Mouse (Mus musculus) gastrocnemius, postnatal 36 days (tissue): ENCODE data around the gene Ptpa. TPM values are rescaled to one million over a fixed set of nuclear protein-coding genes. Genes with fewer than 3 reads are reported as not detected.
A peak's percentile ranks its signal among the peaks of the same experiment; 100 is the strongest.
"Not testable (repeated sequence)": the region's sequence is repeated elsewhere in the genome, so short reads cannot be mapped to it uniquely, and the experiment has no call there.

Experiments
- DNase-seq, 2 experiments: peaks; one replicate each; pipeline ENCODE4 v3.0.0; 2022
- intact Hi-C: fragments of 180-260 bp; cut with DNase I; formaldehyde crosslinking; loops from one replicate; pipeline ENCODE4 v1.15.1; 2025
- total RNA-seq, 2 experiments: library from RNA; stranded (reverse); gene quantifications; 2 replicates each; pipeline ENCODE4 v1.2.3; 2021

Ptpa gene
- total RNA-seq, 2 experiments from 2014 or later, result 55.1 to 58.9 TPM

DNA sequence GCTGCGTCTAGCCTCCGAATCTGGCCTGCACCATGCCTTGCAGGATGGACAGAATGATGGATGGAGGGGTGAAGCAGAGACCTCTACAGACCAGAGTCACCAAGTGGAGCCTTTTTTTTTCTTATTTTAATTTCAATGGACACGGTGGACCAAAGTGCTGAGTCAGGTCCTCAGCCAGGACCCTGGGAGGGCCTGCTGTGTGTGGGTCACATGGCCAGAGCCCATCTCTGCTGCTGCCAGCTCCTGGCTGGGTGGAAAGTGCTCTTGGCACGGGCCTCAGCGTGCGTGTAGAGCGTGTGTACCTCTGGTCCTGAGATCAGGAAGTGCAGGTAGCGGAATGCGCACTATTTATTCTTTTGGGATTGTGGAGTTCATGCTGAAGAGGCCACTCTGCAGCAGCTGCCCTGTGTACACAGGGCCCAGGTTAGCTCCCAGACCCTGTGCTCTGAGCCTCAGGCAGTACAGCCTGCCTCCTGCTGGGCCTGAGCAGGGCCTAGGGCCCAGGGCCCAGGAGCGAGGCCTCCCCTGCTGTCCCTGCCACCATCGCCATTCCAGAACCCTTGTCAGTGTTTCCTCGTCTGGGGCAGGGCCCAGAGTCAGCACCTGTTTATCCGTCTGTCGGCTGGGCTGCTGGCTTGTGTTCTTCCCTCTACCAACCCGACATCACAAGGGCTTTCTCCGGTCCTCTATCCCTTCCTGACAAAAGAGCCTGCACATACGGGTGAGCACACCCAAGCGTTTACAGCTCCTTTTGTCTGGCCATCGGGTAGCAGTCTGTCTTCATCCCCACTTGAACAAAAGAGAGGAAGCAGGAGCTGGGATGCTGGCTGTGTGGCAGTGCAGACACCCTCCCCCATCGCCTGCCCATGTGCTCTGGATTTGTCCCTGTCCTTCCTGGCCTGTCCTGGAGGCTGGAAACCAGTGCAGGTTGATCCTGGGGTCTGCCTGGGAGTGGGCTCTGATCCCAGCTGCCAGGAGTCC is 16.4 kb upstream of the Ptpa start:
- intact Hi-C loops, result no loop called here
- DNase-seq, result no peak

GRCm38 (mm10) chr2:30401581-30401980 is 14.3 kb upstream of the Ptpa start:
- DNase-seq, result no peak
- intact Hi-C loops, result no loop called here

DNA sequence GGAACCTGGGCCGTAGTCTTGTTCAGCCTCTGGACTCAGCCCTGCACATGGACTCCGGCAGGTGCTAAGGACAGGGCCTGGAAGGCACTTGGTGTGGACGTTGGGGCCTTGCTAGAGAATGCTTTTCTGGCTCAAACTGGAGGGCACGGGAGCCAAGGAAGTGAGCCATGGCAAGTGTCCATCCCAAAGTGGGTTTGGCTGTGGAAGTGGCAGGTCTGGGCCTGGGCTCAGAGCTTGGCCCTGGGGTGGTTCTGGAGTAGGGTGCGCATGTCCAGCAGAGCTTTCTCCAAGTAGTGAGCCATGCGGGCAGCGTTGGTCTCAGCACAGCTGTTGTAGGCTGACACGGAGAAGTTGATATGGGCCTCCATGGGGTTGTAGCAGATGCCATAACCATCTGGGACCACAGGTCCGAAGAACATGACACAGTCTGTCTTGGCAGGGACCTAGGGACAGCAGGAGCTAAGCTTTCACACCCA is 13.4 kb upstream of the Ptpa start:
- intact Hi-C loops, result no loop called here
- peak; percentile 45 to 64 for DNase-seq

GRCm38 (mm10) chr2:30402843-30403242 is 13.0 kb upstream of the Ptpa start:
- no peak for DNase-seq
- intact Hi-C loops, result no loop called here

DNA sequence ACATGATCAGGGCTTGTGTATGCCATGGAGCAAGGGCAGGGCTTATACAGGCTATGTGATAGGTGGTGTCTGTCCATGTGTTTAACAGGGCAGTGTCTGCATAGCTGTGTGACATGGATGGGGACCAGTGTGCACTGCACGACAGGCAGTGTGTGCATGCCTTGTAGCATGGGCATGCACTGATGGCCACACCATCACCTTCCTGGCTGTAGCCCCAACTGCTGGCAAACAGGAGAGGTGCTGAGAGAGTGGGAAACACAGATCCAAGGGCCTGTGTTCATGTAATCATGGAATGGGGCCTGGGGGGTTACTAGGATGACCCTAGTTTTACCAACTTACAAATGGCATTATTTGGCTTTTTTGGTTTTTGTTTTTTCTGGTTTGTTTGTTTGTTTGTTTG is 12.0 kb upstream of the Ptpa start:
- intact Hi-C loops, result no loop called here
- no peak for DNase-seq

GRCm38 (mm10) chr2:30407221-30407620 is 8.6 kb upstream of the Ptpa start:
- intact Hi-C loops, result no loop called here
- no peak for DNase-seq

GRCm38 (mm10) chr2:30407778-30408177 is 8.1 kb upstream of the Ptpa start:
- no peak for DNase-seq

DNA sequence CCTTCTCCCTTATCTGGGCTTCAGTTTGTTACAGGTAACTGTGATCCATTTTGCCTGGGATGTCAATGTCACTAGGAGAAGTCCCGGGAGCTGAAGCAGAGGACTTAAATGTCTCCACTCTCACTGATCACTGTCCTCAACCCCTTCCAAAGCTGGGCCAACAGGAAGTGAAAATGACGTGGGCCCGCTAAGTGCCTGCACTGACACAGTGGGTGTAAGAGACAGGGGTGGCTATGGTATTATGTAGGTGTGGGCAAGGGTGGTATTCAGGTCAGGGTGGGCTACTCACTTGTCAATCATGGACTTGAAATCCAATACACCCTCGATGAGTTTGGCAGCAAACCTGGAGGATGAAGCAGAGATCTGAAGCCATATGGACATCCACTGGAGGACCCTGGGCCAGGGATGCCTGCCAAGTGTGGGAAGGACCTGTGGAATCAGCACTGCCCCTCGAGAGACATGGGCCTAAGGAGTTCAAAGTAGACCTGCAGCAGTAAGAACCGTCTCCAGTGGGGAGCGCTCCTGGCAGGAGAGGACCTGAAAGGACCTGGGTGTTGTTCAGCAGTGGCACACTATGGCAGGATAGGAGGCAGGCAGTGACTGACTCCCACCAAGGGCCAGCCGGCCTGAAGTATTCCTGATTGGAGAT is 7.3 kb upstream of the Ptpa start:
- DNase-seq, result no peak
- intact Hi-C loops, result no loop called here

More at GRCm38 (mm10) chr2:30407778-30408177, 8.1 kb upstream of the Ptpa start:
- intact Hi-C loops, result no loop called here

DNA sequence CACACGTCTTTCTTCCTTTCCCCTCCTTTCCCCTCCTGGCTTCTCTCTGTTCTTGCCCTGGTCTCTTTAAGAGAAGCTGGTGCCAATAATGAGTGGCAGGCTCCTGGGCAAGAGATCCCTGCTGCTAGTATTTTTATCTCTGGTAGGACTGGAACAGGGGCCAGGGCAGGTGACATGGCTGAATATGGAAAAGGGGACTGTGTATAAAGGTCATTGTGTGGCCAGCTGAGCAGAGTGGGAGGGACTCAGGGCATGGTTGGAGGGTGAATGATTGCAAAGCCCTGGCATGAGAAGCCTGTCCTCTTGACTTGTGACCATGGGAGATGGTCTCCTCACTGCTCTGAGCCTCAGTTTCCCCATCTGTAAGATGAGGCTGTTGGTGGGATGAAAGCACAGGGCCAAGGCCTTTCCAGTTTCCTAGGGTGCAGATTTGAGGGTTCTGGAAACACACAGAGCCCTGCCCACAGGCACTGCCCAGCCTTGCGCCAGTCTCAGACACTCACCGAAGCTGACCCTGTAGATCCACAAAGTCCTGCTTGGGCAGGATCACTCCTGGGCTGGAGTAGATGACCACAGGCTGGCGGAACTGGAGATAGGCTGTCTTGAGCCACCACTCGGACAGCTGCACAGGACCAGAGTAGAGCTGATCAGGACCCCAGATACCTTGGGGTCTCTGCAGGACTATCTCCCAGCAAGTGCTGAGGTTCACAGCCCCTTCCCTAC is 6.2 kb upstream of the Ptpa start:
- intact Hi-C loops, result no loop called here
- DNase-seq, result peak in 1 of 2 experiments; percentile 44

- intact Hi-C loops, result no loop called here
- no peak for DNase-seq
Measured at GRCm38 (mm10) chr2:30413038-30413973, 2.5 kb upstream of the Ptpa start.

DNA sequence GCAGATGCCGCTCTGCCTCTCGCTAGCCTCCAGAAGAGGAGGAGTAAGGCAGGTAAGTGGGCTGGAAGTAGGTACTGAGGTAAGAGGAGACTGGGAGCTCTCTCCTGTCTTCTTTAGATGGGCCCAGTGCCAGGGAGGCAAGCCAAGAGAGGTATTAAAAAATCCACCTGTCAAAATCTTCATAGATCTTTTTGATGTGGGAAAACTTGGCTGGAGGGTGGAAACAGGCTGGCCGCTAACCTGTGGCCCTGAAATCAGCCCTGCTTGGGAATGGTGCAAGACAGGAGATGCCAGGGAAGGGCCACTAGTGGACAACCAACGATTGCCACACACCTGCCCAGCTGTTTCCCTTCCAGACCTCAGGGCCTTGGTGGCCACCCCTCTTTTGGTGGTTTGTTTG is 1.7 kb upstream of the Ptpa start:
- no peak for DNase-seq
- intact Hi-C loops, result no loop called here

- DNase-seq, result no peak
- intact Hi-C loops, result no loop called here
Measured at GRCm38 (mm10) chr2:30414681-30415080, 1.2 kb upstream of the Ptpa start.

DNA sequence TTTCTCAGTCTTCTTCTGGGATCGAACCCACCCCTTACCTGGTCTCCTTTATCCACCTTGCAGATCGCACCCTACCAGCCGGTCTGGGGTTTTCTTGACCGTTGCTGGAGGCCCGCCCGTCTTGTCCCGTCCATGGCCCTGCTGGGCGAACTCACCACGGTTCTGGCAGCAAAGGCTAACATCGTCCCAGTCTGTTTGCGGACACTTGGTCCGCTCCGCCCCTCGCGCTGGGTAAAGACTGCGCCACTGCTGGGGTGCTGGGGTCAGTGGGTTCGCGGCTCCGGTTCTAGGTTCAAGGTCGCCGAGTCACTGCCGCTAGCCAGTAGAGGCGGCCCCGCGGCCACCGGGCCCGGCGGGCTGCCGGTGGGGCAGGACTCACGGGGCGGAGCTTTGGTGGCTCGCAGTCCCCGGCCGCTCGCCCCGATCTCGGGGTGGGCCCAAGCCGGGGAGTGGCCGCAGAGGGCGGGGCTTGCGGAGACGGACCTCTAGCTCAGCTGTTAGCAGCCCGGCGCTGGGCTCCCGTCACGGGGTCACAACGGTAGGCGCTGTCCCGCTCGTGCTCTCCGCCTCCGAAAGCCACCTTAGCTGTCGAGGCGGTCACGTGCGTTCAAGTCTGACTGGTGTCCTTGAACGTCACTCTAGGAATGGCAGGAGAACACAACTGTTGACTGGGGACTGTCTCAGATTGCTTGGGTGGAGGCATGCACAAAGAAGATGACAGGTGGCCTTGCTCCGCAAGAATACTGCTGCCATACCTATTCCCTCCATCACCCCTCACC is 493 bp upstream of the Ptpa start, which contains the start of gene Crat:
Gene Crat (minus strand): TSS at position 657 of the 779 bp plus-strand sequence.
- intact Hi-C loops, result no loop called here
- DNase-seq, result peak; percentile 93 to 94

DNA sequence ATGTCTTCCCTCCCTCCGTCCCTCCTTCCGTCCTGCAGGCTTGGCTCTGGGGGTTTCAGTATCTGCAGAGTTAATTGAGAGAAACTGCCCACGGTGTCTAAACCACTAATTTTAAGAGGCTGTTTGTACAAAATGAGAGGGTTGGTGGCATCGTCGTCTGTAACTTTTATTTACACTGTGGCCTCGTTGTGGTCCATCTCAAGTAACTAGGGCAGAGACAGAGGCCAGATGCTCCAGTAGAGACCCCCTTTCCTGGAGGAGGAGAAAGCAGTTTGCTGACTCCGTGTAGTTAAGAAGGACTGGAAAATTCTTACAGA is 768 bp downstream of the Ptpa start:
- intact Hi-C loops, result no loop called here

DNA sequence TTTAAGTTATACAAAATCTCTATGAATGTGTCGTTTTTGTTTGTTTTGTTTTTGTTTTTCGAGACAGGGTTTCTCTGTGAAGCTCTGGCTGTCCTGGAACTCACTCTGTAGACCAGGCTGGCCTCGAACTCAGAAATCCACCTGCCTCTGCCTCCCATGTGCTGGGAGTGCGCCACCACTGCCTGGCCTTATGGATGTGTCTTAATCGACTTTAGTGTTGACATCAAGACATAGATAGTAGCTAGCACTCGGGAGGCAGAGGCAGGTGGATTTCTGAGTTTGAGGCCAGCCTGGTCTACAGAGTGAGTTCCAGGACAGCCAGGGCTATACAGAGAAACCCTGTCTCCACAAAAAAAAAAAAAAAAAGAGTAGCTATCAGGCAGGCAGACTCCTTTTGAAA is 1.3 kb downstream of the Ptpa start:
- intact Hi-C loops, DNase-seq: not testable (repeated sequence)

More for the DNA sequence above, 768 bp downstream of the Ptpa start:
- no peak for DNase-seq

DNA sequence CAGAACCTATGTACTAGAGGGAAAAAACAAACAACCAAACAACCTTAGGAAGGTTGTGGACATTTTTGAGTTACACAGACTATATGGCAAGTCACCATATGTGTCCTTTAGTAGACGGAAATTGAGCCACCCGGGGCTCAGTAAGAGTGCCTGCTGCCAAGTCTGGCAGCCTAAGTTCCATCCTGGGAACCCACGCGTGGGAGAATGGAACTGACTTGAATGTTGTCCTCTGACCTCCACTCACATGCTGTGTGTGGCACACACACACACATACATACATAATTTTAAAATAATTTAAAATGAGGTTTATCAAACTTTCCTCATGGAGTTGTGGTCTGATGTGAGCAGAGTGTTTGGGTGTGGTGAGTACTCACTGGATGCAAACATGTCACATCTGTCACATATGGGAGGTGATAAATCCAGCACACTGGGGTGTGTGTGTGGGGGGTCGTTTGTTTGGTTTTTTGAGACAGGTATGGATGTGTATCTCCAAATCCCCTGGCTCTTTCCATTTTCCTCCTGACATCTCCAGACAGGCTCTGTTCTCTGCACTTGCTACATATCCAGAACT is 1.8 kb downstream of the Ptpa start:
- intact Hi-C loops, result no loop called here
- DNase-seq, result no peak

- no peak for DNase-seq
- intact Hi-C loops, result no loop called here
Measured at GRCm38 (mm10) chr2:30418259-30418658, 2.4 kb downstream of the Ptpa start.

DNA sequence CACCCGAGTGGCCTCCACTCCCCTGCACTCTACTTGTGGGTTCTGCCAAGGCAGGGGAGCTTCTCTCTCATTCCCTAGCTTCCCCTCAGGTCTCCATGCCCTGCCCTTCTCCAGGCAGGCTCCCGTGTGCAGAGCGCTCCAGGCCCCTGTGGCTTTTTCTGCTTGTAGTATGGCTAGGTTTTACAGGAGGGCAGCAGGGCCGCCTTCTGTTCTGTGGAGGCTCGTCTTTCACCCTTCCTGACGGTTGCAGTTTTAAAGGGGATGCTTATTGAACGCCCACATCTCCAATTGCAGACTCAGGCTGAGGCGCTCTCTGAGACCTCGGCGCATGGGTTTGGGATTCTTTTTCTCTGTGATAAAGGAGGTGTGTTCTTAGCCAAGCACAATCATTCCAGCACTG is 3.3 kb downstream of the Ptpa start:
- intact Hi-C loops, result no loop called here
- no peak for DNase-seq

GRCm38 (mm10) chr2:30421432-30421831 is 5.6 kb downstream of the Ptpa start:
- DNase-seq, result no peak
- intact Hi-C loops, result no loop called here
